Mouse (Mus musculus) embryonic stem cell, embryonic (primary cell): ENCODE data around the gene Fgf13.

Experiments
- CTCF ChIA-PET, 4 experiments: fragments of 300-600 bp in 2 of 4; fragments of 350-600 bp in 2 of 4; sonication (Branson Sonifier 250); formaldehyde crosslinking; loops; one replicate each; lab custom pipeline; 2022; ENCODE audit warnings: inconsistent platforms in 2 of 4; lab: Charles Lee
- POLR2A ChIA-PET, 4 experiments: fragments of 300-600 bp in 2 of 4; fragments of 350-600 bp in 2 of 4; sonication (Branson Sonifier 250); formaldehyde crosslinking; loops; one replicate each; lab custom pipeline; 2022; ENCODE audit warnings: antibody characterized with exemption in 4 of 4, inconsistent platforms in 1 of 4; lab: Charles Lee

The Fgf13 gene

DNA sequence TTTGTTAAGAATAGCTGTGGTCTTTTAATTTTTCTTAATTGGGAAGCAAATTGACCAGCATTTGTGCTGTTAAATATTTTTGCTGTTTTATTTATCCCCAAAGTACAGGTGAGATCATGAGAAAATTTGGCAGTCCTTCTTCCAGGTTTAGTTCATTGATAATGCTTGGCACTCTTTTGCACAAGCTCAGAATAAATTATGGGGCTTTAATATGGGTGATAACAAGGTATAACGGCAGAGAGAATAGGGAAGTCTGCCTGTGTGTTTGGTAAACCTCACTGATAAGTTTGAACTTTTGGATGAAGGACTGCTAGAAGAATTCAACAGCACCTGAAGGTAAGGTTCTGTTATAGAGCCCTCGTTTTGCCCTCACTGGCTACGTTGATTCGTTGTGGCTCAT, 504.7 kb downstream of the Fgf13 start:
- POLR2A ChIA-PET, result no interaction called here
- CTCF ChIA-PET, result no interaction called here

DNA sequence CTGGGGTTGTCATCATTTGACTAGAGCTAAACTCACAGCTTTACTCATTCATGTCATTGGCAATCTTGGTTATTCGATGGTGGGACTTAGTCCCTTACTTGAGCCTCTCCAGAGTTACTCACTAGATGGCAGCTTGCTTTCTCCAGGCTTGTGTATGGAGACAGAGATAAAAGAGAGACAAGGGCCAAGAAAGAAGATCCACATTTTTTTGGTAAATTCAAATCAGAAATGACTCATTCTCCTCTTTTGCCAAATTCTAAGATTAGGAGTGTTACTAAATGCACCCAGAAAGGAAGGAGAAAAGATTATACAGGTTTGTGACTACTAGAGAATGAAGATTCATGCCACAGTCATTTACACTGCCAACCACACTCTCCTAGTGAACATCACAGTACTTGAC, 532.9 kb downstream of the Fgf13 start:
- POLR2A ChIA-PET, result no interaction called here
- CTCF ChIA-PET, result no interaction called here
